ENCODE assay signal across 9 mouse cellular contexts in genomic region chr8:69848951-69849350, GRCm38 (mm10). TPM values are rescaled to one million over a fixed set of nuclear protein-coding genes. Genes with fewer than 3 reads are reported as not detected.
DNase-seq lines count a peak whose midpoint lies in the region; ATAC-seq and TF ChIP-seq lines count a peak whose summit lies in the region.
"Had no signal": no experiment of that assay in that cellular context is flagged by ENCODE, and none has a peak within 500 bp of the region (broad histone marks: within the 10 kb centered on the region; RNA-seq: fewer than 3 reads in every experiment).

No protein-coding gene starts in this region.

- H3K4me2 ChIP-seq in stomach, postnatal 0 days (replicated peaks; ENCODE audit: low read depth) = no peak overlapping the region
- H3K4me2 ChIP-seq: embryonic facial prominence, embryonic 12.5 days had no signal

- intact Hi-C loops in gastrocnemius, postnatal 14 days (cut with DNase I; ENCODE audit: low total_unique reads) = no loop called here

- ATAC-seq in stomach, postnatal 0 days (ENCODE audit: low FRiP score, low TSS enrichment) = peak; percentile 96

- DNase-seq in gastrocnemius, postnatal 14 days = peak; percentile 35
- DNase-seq in gastrocnemius, adult 8-10 months (ENCODE audit: low spot score in 2 of 2) = no peak
- peak; percentile 97 for DNase-seq in heart, adult 11 months
- peak; percentile 45 for DNase-seq in liver
- DNase-seq in stomach, postnatal 0 days (ENCODE audit: low spot score) = peak; percentile 81
- DNase-seq in thymus, postnatal 14 days = no peak
- no peak for DNase-seq in kidney, postnatal 36 days
- DNase-seq in frontal cortex, postnatal 14 days (ENCODE audit: low spot score in 2 of 2) = no peak

- H3K9me3 ChIP-seq in stomach, postnatal 0 days (ENCODE audit: control insufficient read depth, low read length) = no peaks in the 10 kb centered on the region

- peak overlapping the region; percentile 80 for H3K27ac ChIP-seq in stomach, postnatal 0 days (replicated peaks)
- H3K27ac ChIP-seq: embryonic facial prominence, embryonic 12.5 days had no signal

- no peaks in the 10 kb centered on the region for H3K4me1 ChIP-seq in stomach, postnatal 0 days (replicated peaks; ENCODE audit: control insufficient read depth, insufficient read depth)
- H3K4me1 ChIP-seq: embryonic facial prominence, embryonic 12.5 days had no signal

- H3K36me3 ChIP-seq in stomach, postnatal 0 days (ENCODE audit: control insufficient read depth, insufficient read depth, low read length) = no peaks in the 10 kb centered on the region
- H3K36me3 ChIP-seq: embryonic facial prominence, embryonic 12.5 days had no signal

- no peak overlapping the region for H3K9ac ChIP-seq in stomach, postnatal 0 days (ENCODE audit: low read length)
- H3K9ac ChIP-seq: embryonic facial prominence, embryonic 12.5 days had no signal

- WGBS in stomach, postnatal 0 days = 45% methylated on average over 8 of the region's 8 CpGs

- H3K27me3 ChIP-seq in stomach, postnatal 0 days (ENCODE audit: control insufficient read depth, insufficient read depth, low read length) = no peaks in the 10 kb centered on the region
- H3K27me3 ChIP-seq: embryonic facial prominence, embryonic 12.5 days had no signal

- TF ChIP-seq EP300 in stomach, postnatal 0 days (optimal IDR thresholded peaks at IDR 0.05) = no peak

- TF ChIP-seq CTCF in stomach, postnatal 0 days (IDR thresholded peaks at IDR 0.05; ENCODE audit: low read depth) = no peak

- H3K4me3 ChIP-seq in stomach, postnatal 0 days (ENCODE audit: low read depth, low read length) = no peak overlapping the region
- H3K4me3 ChIP-seq: embryonic facial prominence, embryonic 12.5 days had no signal

RNA-seq across cellular contexts. Expression of gene Pbx4, which starts 16.7 kb away (rescaled TPM):
- total RNA-seq in gastrocnemius, postnatal 14 days (2021) = under 1 TPM in 1 of 2 experiments, not detected in 1; 0.37 TPM
- not detected for total RNA-seq in gastrocnemius, adult 8-10 months (2022)
- 4.9 and 5.1 TPM in 2 replicates for polyA plus RNA-seq in stomach, postnatal 0 days (2015; fragmentation: Nextera tagmentation; extraction: Ambion mirVana)

RNA-seq across cellular contexts. Expression of gene Lpar2, which starts 26.7 kb away (rescaled TPM):
- under 1 TPM; 0.07 to 0.10 TPM for total RNA-seq in gastrocnemius, postnatal 14 days (2021)
- under 1 TPM in 3 of 4 experiments, not detected in 1; 0.07 to 0.13 (median 0.07) TPM for total RNA-seq in gastrocnemius, adult 8-10 months (2022)
- polyA plus RNA-seq in stomach, postnatal 0 days (2015; fragmentation: Nextera tagmentation; extraction: Ambion mirVana) = 0.24 and 0.28 TPM in 2 replicates

RNA-seq across cellular contexts. Expression of gene Cilp2, which starts 38.5 kb away (rescaled TPM):
- 10 to 100 TPM; 26.6 to 27.8 TPM for total RNA-seq in gastrocnemius, postnatal 14 days (2021)
- 1 to 10 TPM; 1.2 to 6.0 (median 2.1) TPM for total RNA-seq in gastrocnemius, adult 8-10 months (2022)
- polyA plus RNA-seq in stomach, postnatal 0 days (2015; fragmentation: Nextera tagmentation; extraction: Ambion mirVana) = 0.30 and 0.36 TPM in 2 replicates

RNA-seq across cellular contexts. Expression of gene Gmip, which starts 40.5 kb away (rescaled TPM):
- 1 to 10 TPM; 2.7 to 3.4 TPM for total RNA-seq in gastrocnemius, postnatal 14 days (2021)
- 1 to 10 TPM; 2.7 to 5.3 (median 3.5) TPM for total RNA-seq in gastrocnemius, adult 8-10 months (2022)
- 5.8 and 6.0 TPM in 2 replicates for polyA plus RNA-seq in stomach, postnatal 0 days (2015; fragmentation: Nextera tagmentation; extraction: Ambion mirVana)

RNA-seq across cellular contexts. Expression of gene Tssk6, which starts 53.0 kb away (rescaled TPM):
- total RNA-seq in gastrocnemius, postnatal 14 days (2021) = under 1 TPM in 1 of 2 experiments, not detected in 1; 0.31 TPM
- total RNA-seq in gastrocnemius, adult 8-10 months (2022) = not detected
- polyA plus RNA-seq in stomach, postnatal 0 days (2015; fragmentation: Nextera tagmentation; extraction: Ambion mirVana) = 2.1 and 2.7 TPM in 2 replicates

Comparison
In these comparisons a context has a peak if more than half of its experiments do, and no peak if none do; other contexts are left out.
1. DNase-seq: peak in gastrocnemius, postnatal 14 days (single experiment), heart, adult 11 months (single experiment), liver (single experiment) and stomach, postnatal 0 days (single experiment); none in gastrocnemius, adult 8-10 months (0 of 2), thymus, postnatal 14 days (single experiment), kidney, postnatal 36 days (0 of 2) and frontal cortex, postnatal 14 days (0 of 2).